Mouse (Mus musculus) left cerebral cortex, postnatal 36 days (tissue): ENCODE data around the gene Gm47969. TPM values are rescaled to one million over a fixed set of nuclear protein-coding genes. Genes with fewer than 3 reads are reported as not detected.
"Not testable (repeated sequence)": the region's sequence is repeated elsewhere in the genome, so short reads cannot be mapped to it uniquely, and the experiment has no call there.

ENCODE experiments used
- DNase-seq, 2 experiments: peaks; one replicate each; pipeline ENCODE4 v3.0.0; 2021 to 2022; ENCODE audit warnings: low spot score in 2 of 2, mixed read lengths in 1 of 2
- intact Hi-C: fragments of 180-260 bp; cut with DNase I; formaldehyde crosslinking; loops from one replicate; pipeline ENCODE4 v1.15.1; 2025
- total RNA-seq, 2 experiments: library from RNA; stranded (reverse); gene quantifications; 2 replicates each; pipeline ENCODE4 v1.2.3; 2021

Gm47969 gene
- not detected for total RNA-seq

DNA sequence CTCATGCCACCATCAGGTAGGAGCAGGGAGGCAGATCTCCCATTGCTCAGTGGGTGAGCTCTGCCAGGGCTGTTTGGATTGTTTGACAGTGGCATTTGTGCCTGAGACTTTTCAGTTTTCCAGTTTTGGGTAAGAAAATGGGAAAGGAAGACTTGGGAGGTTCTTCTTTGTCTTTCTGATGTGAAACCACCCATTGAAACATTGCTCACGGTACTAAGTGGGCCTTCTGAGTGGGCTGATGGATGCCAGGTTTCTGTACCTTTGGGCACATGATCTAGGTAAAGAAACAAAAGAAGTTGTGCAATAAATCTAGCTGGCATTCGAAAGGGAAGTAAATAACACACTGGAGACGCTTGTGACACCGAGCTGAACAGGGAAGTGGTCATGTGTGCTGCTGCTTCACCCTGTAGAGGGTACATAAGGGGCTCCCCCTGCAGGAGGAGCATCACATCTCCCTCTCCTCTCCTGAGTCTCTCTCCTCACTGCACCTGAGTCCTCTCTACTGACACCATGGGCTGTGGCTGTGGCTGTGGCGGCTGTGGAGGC, at the start of gene Gm47969:
TSS of gene Gm47969 (plus strand) at position 51 of the 546 bp plus-strand sequence.
- intact Hi-C loops: no loop called here
- DNase-seq: no peak

DNA sequence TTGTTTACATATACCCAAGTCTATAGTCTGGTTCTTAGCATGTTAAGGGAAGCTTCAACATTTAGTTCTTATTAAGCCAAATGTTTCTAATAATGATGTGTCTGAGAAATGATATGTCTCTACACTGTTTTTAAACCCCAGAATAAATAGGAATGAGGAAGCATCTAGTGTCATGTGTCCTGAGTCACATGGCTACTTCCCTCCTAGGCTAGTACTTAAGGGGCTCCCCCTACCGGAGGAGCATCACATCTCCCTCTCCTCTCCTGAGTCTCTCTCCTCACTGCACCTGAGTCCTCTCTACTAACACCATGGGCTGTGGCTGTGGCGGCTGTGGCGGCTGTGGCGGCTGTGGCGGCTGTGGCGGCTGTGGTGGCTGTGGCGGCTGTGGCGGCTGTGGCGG, 44.4 kb upstream of the Gm47969 start, which contains the start of gene Gm47959:
TSS of gene Gm47959 (plus strand) at position 243 of the 400 bp plus-strand sequence.
- intact Hi-C loops: not testable (repeated sequence)

DNA sequence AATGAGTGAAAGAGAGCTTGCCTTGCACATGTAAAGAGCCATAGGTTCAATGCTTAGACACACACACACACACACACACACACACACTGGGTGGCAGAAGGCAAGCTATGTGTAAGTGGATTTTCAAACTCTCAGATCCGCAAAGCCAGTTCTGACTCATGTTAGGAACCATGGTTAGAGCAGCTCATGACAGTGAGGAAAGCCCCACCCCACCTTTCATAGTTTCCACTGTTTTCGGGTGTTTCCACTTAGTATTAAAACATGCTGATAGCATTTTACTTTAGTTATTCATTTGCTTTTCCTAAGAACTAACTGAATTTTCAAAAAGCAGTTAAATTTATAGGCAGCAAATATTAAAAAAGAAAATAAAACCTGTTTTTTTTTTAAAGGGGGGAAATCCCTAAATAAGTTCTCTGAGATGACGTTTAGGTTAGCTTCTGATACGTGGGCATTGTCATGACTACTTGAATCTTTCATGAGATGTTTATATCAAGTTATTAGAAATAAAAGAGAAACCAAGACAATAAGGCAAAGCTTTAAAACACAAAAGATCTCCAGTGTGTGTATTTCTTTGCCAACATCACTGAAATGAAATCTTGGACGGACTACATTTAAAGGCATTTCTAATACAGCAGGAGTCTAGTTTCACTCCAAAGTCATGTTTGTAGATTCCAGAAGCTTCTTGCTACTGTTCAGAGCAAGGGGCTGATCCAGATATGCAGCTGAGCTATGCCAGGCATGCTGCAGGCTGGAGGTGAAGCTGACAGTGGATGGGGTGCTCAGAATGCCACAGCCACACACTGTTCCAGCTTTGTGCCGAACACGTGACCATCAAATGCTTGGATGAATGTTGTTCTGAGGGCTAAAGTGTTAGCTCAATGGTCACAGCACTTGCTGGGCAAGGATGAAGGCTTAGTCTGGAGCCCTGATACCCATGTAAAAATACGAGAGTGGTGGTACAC, 38.2 kb upstream of the Gm47969 start:
- no peak for DNase-seq
- intact Hi-C loops: no loop called here

More for the DNA sequence above, 44.4 kb upstream of the Gm47969 start, which contains the start of gene Gm47959:
- DNase-seq: not testable (repeated sequence)

DNA sequence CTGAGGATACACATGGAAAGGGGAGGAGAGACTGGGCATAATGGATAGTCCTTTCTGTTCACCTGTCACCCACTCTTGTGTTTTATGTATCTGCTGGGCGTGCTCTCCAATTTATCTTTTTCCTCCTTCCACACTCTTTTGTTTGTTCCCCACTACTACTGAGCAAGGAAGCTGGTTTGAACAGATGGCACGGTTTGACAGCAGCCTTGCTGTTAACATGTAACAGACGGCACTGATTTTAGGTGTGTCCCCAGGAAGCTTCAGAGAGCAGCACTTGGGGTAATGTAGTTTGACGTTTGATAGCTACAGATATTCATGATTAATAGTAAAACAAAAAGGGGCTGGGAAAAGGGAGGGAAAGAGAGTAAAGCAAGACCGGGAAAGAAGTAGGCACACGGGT, 37.3 kb upstream of the Gm47969 start:
- intact Hi-C loops: no loop called here

DNA sequence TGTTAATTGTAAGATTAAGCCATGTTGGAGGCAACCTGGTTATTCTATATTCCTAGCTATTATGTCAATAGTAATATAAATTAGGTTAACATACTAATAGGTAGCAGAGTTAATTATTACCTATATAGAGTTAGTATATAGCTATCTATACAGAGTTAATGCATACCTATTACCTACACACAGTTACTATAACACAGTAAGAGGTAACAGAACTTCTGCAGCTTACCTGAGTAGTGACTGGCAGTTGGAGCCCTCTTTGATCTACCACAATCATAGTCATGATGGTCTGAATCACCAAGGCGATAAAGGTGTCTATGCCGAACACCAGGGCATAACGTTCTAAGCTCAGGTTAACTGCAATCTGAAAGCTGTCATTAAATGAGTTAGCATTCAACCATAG, 30.3 kb upstream of the Gm47969 start:
- intact Hi-C loops: no loop called here
- DNase-seq: no peak

More for the DNA sequence above, 37.3 kb upstream of the Gm47969 start:
- DNase-seq: no peak

DNA sequence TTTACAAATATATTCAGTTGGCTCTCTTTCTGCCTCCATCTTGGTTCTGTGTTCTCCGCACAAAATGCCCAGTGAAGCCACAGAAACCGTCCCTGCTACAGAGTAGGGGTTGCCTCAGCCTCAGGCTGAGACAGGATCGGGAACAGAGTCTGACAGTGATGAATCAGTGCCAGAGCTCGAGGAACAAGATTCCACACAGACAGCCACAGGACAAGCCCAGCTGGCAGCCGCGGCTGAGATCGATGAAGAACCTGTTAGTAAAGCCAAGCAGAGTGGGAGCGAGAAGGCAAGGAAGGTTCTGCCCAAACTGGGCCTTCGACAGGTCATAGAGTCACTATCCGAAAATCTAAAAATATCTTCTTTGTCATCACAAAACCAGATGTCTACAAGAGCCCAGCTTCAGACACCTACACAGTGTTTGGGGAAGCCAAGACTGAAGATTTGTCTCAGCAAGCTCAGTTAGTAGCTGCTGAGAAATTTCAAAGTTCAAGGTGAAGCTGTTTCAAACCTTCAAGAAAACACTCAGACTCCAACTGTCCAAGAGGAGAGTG, 29.3 kb upstream of the Gm47969 start:
- DNase-seq: no peak
- intact Hi-C loops: no loop called here

DNA sequence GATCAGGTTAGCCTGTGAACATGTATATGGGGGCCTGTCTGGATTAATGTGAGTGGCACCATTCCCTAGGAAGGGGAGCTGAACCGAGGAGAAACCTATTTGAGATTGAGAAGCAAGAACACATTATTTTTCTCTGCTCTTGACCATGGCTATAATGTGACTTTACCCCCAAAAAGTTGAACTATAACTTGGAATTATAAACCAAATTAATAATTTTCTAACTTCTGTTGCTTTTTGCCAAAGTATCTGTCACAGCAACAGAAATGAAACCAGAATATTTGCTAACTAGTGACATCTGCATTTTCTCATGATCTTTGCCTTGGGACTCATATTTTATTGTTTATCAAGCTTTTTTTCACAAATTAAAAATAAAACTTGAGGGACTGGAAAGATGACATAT, 28.2 kb upstream of the Gm47969 start:
- no peak for DNase-seq
- intact Hi-C loops: no loop called here

DNA sequence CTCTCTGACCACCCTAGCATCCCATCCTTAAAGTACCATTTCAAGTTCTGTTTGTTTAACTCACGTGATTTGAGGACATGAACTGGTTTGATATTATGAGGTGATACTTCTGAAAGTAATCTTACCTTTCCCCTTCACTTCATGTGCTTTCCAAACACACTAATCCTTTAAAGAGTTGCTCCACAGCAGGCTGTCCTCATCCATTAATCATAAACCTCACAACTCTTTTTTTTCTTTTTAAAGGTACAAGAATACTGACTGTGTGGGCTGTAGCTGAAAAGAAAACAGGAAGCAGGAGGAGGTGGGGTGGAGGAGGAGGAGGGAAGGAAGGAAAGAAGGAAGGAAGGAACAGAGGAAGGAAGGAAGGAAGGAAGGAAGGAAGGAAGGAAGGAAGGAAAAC, 12.8 kb upstream of the Gm47969 start:
- no peak for DNase-seq
- intact Hi-C loops: no loop called here

DNA sequence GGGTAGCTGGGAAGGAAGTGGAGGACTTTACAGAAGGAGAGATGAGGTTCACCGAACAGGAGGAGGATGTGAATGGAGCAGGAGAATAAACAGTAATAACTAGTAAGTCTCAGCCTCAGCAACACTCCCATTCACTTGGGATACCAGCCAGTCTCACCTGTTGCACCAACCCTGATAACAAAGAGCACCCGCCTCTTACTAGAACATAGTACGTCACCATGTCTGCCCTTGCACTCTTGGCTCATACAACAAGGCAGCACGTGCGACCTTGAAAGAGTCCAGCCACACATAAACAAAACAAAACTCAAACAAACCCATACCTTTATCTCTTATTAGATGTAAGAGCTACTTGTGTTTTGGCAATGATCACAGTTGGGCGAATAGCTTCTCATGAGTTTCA, 12.2 kb upstream of the Gm47969 start:
- DNase-seq: no peak
- intact Hi-C loops: no loop called here

DNA sequence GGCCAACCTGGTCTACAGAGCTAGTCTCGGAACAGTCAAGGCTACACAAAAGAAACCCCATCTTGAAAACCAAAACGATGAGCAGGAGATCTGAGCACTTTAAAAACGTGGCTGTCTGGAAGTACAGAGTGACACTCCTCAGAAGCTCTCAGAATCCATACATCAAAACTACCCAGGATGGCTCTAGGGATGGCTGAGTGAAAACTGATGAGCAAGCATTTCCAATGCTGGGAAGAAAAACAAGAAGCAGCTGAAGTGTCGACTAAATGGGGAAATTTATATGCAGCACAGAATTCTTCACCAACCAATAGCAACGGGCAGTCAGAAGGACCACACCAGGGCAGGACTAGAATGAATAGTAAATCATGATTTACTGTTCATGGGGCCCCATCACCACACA, 10.2 kb upstream of the Gm47969 start:
- intact Hi-C loops: no loop called here
- no peak for DNase-seq

DNA sequence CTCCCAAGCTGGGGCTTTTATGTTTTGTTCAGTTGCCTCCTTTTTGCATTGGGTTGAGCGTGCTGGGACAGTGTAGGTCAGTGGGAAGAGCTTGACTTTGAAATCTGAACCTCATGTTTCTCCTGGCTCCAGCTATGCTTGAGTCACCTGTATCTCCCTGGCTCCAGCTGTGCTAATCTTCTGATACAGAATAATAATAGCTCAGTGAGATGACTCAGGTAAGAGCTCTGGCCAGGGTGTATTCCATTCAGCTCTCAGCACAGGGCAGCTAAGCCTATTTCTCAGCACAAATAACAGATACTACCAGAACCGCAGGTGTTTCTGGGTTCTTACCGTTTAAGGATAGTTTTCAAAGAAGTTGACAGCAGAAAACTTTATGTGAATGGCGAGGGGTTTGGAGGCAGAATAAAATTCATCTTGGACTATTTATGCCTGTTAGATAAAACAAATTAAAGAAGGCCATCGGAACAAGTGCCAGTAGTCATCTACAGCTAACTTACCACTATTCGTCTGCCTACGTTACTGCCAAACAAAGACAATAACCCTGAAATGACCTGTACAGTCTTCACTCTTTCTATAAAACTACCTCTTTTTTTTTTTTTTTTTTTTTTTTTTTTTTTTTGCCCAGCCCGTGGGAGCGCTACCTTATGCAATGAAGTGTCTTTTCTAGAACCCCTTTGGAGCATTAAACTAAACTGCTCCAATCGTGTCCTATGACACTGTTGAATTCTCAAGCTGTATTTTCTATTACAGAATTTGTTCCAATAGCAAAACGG, 7.7 kb upstream of the Gm47969 start:
- no peak for DNase-seq
- intact Hi-C loops: no loop called here

DNA sequence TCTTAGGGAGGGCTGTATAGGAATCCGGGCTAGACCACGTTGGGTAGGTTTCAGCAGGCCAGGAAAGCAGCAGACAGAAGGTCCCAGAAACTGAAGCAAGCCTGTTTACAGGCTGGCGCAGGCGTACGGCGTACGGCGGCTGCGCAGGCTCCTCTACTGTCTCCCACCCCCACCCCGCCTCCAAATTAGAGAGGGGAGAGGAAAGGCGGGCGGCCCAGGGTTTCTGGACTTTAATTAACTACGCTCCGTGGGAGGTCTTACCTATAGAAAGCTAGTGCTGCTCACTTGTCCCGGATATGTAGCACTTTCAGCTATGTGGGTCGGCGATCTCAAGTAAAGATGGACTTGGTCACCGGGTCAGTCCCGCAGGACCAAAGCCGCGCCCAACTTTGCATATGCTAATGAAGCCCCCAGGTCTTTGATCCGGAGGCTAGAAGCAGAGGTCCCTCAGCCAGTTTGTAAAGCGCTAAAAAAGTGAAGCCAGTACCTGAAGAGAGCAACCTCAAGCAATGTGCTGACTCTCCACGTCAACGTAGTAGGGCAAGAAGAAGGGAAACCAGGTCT, 6.5 kb upstream of the Gm47969 start, which contains the start of gene Slc19a3:
TSS of gene Slc19a3 (minus strand) at position 340 of the 564 bp plus-strand sequence.
- intact Hi-C loops: no loop called here
- DNase-seq: peak; percentile 32 to 34

DNA sequence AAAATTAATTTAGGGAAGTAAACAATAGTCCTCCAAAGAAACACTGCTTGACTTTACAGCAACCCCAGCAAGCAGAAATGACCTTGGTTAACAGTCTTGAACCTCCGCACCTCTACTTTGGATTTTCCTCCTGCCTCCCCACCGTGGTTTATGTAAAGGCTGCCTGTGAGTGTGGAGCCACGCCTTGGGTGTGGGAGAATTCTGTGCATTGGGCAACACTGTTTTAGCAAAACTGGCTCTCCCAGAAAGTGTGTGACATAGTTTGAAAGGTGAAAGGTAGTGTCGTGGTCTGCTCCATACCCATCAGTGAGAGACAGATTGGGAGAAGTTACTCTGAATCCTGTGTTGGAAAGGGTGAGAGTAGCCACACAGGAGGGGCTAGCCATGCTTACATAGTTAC, 5.7 kb upstream of the Gm47969 start:
- intact Hi-C loops: no loop called here

DNA sequence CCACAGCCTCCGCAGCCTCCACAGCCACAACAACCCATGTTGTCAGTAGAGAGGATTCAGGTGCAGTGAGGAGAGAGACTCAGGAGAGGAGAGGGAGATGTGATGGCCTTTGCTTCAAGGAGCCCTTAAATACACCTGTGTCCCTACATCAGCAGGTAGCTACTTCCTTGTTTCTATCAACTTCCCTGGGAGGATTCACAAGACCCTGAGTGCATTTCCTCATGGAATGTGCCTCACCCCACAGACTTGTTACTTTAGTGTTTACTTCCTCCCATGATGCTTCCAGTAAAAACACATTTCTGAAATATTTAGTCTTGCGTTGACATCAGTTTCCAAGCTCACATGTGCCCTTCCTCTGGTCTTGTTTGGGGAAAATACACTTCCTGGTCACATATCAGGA, 2.4 kb upstream of the Gm47969 start, which contains the start of gene Krtap28-10:
TSS of gene Krtap28-10 (minus strand) at position 101 of the 400 bp plus-strand sequence.
- DNase-seq: no peak
- intact Hi-C loops: no loop called here

More for the DNA sequence above, 5.7 kb upstream of the Gm47969 start:
- DNase-seq: no peak

DNA sequence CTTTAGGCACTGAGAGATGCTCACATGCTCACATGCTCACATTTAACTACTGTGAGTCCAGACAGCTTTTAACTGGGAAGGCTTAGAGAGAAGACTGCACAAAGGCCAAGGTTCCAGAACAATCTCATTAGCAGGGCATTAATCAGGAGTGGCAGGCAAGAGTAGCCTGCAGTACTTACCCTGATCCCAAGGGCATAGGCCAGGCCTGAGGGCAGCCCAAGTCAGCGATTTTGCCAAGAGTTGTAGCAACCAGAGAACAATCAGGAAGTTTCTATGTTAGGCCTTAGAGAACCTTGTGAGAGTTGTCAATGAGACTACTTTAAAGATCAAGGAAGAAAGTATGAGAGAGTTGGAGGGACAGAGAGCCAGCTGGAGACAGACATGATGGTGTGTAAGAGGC, 13.7 kb downstream of the Gm47969 start:
- DNase-seq: no peak
- intact Hi-C loops: no loop called here

DNA sequence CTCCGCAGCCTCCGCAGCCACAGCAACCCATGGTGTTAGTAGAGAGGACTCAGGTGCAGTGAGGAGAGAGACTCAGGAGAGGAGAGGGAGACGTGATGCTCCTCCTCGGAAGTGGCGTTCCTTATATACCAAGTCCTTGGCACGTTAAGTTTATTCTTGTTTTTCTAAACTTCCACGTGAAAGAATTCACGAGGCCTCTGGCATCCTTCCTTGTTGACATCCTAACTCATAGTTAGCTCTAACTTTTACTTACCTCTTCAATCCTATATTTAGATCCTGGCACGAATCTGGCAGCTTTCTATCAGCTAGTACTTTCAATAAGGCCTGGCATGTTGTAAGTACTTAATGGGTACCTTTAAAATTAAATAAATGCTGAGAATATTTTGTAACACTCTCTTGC, 14.5 kb downstream of the Gm47969 start, which contains the start of gene A030005K14Rik:
TSS of gene A030005K14Rik (minus strand) at position 101 of the 400 bp plus-strand sequence.
- intact Hi-C loops: no loop called here

DNA sequence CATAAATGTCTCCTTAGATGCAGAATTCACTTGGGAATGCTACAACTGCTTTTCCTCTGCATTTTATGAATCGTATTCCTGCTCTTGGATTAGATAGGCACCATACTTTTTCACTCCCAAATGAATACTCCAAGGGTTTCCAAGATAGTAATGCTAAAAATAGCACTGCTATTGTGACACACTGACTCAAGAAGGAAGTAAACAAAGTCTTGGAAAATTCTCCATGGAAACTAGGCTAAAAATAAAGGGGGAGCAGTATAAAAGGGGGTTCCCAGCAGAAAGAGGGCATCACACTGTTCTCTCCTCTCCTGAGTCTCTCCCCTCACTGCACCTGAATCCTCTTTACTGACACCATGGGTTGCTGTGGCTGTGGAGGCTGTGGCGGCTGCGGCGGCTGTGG, 15.9 kb downstream of the Gm47969 start, which contains the start of gene Krtap28-13:
TSS of gene Krtap28-13 (plus strand) at position 288 of the 400 bp plus-strand sequence.
- DNase-seq: no peak
- intact Hi-C loops: loop anchor here (10.0 kb wide), 1 partner anchor 654 kb away; no protein-coding TSS in a partner anchor

More for the DNA sequence above, 14.5 kb downstream of the Gm47969 start, which contains the start of gene A030005K14Rik:
- DNase-seq: no peak

DNA sequence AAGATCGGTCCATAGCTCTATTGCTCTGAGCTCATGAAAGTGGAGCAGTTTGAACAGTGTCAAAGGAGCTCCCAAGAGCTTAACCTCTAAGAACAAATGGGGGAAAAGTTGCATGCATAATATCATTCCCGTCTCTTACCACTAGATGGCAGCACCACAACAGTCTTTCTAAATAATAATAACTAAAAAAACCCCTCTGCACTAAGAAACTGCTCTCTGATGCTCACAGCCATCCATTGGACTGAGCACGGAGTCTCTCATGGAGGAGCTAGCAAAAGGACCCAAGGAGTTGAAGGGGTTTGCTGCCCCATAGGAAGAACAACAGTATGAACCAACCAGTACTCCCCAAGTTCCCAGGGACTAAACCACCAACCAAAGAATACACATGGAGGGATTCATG, 20.1 kb downstream of the Gm47969 start:
- intact Hi-C loops: loop anchor here (5.0 to 10.0 kb wide), 2 partner anchors 122 to 650 kb away; no protein-coding TSS in a partner anchor
- no peak for DNase-seq

DNA sequence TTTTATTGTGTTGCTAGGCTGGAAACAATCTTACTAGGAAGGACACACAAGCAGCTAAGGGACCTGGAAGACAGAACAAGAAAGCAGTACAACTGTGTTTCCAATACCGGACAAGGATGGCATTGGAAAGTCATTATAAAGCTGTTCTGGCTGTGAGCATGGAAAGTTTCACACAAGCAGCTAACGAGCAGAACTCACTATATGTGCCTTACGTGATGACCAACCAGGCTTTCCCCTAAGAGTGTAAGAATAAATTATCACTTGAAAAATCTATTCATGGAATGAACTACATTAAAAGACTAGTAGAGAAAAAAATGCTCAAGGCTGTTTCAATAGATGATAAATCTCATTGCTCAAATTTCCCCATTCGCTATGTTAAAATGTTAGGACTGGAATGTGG, 21.8 kb downstream of the Gm47969 start:
- no peak for DNase-seq
- intact Hi-C loops: loop anchor here (5.0 to 10.0 kb wide), 2 partner anchors 121 to 648 kb away; no protein-coding TSS in a partner anchor
